Mouse (Mus musculus) cerebellum, adult 11-12 months (tissue): ENCODE measurements around the gene Hist1h2ac.
"Not testable (repeated sequence)": the region's sequence is repeated elsewhere in the genome, so short reads cannot be mapped to it uniquely, and the experiment has no call there.

ENCODE experiments used
- DNase-seq: peaks from one replicate; pipeline ENCODE4 v3.0.0; 2022

Hist1h2ac gene

GRCm38 (mm10) chr13:23698996-23699395 is 15.2 kb upstream of the Hist1h2ac start:
- DNase-seq, result no peak

DNA sequence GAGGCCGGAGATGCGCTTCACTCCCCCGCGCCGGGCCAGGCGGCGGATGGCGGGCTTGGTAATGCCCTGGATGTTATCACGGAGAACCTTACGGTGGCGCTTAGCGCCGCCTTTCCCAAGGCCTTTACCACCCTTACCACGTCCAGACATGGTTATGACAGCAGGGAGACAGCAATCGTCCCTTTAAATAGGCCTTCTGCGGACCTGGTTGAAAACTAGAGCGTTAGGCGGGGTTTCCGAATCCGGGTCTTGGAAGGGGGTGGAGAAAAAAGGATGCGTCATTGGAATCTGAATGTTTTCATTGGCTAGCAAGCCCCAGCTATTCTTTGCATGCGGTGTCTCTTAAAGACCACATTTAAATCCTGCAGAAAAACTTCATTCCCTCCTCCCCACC is 14.5 kb upstream of the Hist1h2ac start, which contains the start of gene Hist1h4c:
Hist1h4c (minus strand) TSS at position 155 of the 394 bp plus-strand sequence.
- peak; percentile 98 for DNase-seq

DNA sequence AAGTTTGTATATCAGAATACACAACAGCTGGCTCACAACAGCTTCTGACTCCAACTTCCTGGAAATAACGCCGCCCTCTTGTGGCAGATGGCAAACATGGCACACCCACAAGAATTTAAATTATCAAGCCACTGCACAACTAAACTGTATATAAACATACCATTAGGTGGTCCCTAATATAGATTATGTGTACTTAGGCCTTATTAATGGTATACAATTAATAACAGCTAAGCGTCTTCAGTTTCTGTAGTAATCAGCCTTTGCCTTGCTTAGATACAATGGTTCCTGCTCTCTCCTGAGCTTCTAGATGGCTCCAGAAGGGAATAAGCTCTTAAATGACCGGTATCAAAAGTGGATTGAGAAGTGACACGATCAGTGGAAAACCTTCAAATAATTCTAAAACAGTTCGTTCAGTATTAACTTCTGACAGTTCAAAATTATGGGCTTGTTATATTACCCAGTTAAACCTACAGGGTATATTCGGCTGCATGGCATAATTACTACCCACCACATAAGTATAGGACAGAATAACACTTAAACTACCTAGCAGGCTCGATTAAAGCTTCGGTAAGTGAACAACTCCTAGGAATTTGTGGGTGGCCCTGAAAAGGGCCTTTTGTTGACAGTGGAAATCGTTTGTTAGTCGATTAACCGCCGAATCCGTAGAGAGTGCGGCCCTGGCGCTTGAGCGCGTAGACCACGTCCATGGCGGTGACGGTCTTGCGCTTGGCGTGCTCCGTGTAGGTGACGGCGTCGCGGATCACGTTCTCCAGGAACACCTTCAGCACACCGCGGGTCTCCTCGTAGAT is 13.9 kb upstream of the Hist1h2ac start:
- no peak for DNase-seq

- DNase-seq, result no peak
Observed at GRCm38 (mm10) chr13:23696061-23696474, 12.3 kb upstream of the Hist1h2ac start.

DNA sequence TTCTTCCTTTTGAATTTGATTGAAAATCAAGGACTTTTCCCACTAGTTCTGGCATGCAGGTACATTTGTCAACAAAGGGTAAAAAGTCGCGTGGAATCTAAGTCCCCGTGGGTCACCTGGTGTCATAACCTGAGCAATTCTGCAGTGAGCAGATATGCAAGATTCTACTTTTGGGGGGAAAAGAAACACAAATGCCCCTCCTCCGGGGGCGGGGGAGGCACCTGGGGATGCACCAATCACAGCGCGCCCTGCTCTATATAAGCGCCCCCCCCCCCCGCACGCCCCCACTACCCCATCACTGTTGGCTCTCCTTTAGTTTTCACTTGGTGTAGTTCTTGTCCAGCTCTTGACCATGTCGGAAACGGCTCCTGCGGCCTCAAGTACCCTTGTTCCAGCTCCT is 11.8 kb upstream of the Hist1h2ac start, which contains the start of gene Hist1h1t:
Hist1h1t (plus strand) TSS at position 301 of the 400 bp plus-strand sequence.
- DNase-seq, result no peak

DNA sequence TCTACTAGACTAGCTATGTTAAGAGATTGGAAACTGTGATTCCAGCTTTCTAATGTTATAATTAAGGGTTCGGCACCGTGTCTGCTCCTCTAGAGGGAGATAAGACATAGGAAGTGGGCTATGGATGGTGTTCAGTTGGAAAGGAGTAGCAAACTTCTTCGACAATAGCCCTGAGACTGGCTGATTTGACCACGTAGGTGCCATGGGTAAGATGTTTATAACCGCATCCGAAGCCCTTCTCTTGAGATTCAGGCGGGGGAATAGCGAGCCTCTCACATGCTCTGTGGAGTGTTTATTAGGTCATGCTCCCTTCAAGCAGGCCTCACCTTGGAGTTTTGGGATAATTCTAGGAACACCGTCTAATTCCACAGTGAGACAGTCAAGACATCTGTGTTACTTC is 11.2 kb upstream of the Hist1h2ac start:
- DNase-seq, result no peak

GRCm38 (mm10) chr13:23693856-23694440 is 10.2 kb upstream of the Hist1h2ac start:
- DNase-seq, result no peak

- DNase-seq, result no peak
Observed at GRCm38 (mm10) chr13:23689459-23689858, 5.7 kb upstream of the Hist1h2ac start.

DNA sequence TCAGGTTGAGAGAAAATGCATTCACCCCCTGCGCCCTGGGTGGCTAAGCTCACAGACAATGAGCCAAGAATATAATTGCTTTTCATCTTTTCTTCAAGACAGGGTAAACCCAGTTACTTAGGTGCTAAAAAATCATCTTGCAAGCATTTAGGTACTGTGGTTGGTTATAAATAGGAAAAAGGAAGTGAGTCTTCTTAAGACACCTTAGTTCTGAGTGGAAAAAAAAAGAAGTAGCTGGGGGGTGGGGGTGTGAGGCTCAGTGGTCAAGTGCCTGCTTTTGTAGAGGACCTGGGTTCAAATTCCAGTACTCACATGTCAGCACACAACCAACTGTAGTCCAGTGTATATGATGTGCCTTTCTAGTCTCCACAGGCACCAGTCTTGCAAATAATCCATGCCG is 5.2 kb upstream of the Hist1h2ac start:
- no peak for DNase-seq

- DNase-seq, result no peak
Observed at GRCm38 (mm10) chr13:23687907-23688306, 4.2 kb upstream of the Hist1h2ac start.

- no peak for DNase-seq
Observed at GRCm38 (mm10) chr13:23687181-23687580, 3.4 kb upstream of the Hist1h2ac start.

GRCm38 (mm10) chr13:23685966-23686365 is 2.2 kb upstream of the Hist1h2ac start:
- no peak for DNase-seq

GRCm38 (mm10) chr13:23685121-23685861 is 1.5 kb upstream of the Hist1h2ac start:
- no peak for DNase-seq

DNA sequence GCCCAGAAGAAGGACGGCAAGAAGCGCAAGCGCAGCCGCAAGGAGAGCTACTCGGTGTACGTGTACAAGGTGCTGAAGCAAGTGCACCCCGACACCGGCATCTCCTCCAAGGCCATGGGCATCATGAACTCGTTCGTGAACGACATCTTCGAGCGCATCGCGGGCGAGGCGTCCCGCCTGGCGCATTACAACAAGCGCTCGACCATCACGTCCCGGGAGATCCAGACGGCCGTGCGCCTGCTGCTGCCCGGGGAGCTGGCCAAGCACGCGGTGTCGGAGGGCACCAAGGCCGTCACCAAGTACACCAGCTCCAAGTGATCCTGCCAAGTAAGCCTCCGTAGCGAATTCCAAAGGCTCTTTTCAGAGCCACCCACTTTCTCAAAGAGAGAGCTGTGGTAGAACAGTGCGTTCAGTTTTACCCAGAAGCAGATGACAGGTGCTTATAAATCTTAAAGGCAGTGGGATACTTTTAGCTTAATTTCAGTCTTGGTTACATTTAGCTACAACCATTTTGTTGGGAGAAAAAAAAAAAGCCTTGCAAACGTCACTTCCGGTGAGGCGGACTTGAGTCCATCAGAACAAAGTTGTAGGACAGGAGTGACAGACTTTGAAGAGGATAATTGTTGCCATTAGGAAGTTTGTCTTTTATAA is 672 bp upstream of the Hist1h2ac start:
- peak; percentile 38 for DNase-seq

- DNase-seq, result not testable (repeated sequence)
Observed at GRCm38 (mm10) chr13:23682947-23683754, 597 bp downstream of the Hist1h2ac start.

DNA sequence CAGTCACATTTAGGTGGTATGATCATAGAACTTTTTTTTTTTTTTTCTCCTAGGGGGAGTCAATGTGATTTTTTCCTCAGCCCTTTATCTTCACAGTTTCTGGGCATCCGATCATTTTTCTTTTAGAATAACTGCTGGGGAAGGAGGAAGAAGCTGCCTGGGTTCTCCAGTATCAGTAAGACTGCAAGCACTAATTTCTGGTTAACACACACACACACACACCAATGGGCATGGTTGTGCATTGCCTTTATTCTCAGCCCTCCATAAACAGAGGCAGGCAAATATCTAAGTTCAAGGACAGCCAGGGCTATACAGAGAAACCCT is 1.2 kb downstream of the Hist1h2ac start:
- no peak for DNase-seq

GRCm38 (mm10) chr13:23681990-23682582 is 1.7 kb downstream of the Hist1h2ac start:
- DNase-seq, result no peak

DNA sequence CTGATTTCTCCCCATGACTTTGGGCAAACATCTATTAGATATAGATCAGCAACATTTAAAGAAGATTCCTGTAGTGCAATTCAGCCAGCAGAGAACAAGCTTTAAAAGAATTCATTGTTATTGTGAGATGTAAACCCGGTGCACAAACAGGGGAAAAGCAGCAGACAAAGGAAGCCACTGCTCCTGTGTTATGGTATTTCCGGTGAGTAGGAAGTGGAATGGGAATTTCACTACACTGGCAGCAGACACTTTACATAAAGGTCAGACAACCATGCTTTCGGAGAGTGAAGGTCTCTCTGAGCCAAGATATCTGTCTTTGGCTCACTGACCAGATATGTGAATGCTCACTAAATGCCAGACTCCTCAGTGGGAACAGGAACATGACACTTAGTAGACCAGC is 21.2 kb downstream of the Hist1h2ac start:
- no peak for DNase-seq

GRCm38 (mm10) chr13:23659636-23660366 is 23.9 kb downstream of the Hist1h2ac start:
- DNase-seq, result no peak
